Mouse (Mus musculus) neutrophil, adult 5-6 weeks (primary cell): ENCODE measurements around the gene Slc35c1. TPM values are rescaled to one million over a fixed set of nuclear protein-coding genes. Genes with fewer than 3 reads are reported as not detected.

Experiments
- ATAC-seq: fragments of 151-379, 151-347 bp; 2 replicates; pipeline ENCODE4 v1.8.0; 2017; ENCODE audit warnings: mild to moderate bottlenecking, moderate TSS enrichment; ENCODE audit not compliant: insufficient number of reproducible peaks, poor library complexity, low FRiP score, severe bottlenecking; ENCODE audit errors: extremely low read depth
- total RNA-seq: library from RNA; stranded (forward); fragments of 200-1000 nt; gene quantifications from 2 replicates; pipeline ENCODE4 v1.2.3, GENCODE M21; 2017

The Slc35c1 gene
- total RNA-seq, result 21.6 TPM in 2 replicates

- peak; percentile 49; the same call in 1 of the 2 replicates for ATAC-seq
These were observed at the start of gene Slc35c1 for GRCm38 (mm10) chr2:92459921-92460707. Slc35c1 (minus strand) TSS chr2:92460538.

DNA sequence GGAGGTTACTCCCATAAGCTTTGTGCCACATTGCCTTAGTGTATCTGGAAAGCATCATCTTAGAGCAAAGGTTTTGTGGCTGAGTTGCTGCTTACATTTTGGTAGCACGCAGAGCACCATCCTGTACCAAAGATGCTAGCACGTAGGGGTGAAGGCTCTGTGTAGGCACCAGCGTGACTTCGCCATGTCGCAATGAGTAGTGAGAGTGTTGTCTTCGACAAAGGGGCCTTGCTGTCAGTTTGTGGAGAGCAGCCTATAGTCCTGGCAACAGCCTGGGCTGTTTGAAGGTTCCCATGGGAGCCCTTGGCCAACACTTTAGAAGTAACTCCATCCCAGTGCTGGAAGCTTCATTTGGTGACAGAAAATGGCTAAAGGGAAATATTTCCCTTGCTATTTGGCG lies 45.0 kb upstream of the Slc35c1 start:
- ATAC-seq, result no peak

DNA sequence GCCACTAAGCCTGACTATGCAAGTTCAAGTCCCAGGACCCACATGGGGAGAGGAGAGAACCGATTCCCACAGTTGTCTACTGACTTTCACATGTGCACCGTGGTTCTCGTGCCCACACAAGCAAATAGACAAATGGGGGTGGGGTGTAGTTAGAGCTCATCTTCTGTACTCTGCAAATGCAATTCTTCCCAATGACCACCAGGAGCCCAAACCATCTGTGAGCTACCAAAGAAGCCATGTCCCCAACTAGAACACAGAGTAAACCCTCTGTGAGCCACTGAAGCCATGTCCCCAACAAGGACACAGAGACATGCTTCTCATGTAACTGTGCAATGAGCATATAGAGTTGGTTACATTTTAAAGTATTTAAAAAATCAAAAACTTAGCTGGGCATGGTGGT lies 43.1 kb upstream of the Slc35c1 start:
- ATAC-seq, result no peak

DNA sequence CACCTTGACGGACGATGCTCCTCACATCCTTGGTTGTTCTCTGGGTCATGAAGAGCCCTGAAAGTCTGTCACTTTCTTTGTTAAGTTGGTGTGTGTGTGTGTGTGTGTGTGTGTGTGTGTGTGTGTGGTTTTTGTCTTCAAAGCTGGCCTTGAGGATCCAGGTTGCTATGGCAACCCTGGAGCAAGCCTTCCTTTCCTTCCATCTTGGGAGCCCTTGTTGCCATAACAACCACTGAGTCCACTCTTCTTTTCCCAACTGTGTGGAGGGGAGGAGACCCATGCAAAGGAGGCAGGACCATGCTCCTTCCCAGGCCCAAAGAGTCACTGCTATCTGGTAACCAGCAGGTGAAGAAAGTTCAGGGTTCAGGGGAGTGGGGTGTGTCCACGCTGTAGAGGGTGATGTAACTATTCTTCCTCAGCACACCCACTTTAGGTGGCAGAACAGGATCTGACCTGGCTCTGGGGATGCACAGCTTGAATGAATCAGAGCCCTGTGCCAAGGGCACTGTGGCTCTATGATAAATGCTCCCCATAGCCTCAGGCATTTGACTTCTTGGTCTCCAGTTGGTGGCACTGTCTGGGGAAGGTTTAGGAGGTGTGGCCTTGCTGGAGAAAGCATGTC lies 39.5 kb upstream of the Slc35c1 start:
- ATAC-seq, result no peak

DNA sequence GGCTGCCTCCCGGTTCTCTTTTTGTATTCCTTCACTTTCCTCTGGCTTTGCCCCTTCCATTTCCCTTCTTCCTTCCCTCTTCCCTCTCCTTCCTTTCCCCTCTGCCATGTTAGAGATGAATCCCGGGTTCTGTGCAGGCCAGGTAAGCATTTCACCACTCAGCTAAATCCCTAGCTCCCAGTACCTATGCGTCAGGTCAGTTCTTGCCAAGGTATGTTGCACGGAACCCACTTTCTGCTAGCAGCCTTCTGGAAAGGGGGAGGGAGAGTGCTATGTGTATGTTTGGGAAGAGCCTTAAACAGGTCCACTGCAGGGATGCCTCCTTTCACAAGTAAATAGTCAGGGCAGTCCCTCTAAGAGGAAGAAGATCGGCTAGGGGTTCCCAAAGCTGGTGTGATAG lies 36.8 kb upstream of the Slc35c1 start:
- no peak for ATAC-seq

- no peak for ATAC-seq
These were observed 36.3 kb upstream of the Slc35c1 start for GRCm38 (mm10) chr2:92496681-92497080.

GRCm38 (mm10) chr2:92494956-92495355 lies 34.6 kb upstream of the Slc35c1 start:
- ATAC-seq, result no peak

DNA sequence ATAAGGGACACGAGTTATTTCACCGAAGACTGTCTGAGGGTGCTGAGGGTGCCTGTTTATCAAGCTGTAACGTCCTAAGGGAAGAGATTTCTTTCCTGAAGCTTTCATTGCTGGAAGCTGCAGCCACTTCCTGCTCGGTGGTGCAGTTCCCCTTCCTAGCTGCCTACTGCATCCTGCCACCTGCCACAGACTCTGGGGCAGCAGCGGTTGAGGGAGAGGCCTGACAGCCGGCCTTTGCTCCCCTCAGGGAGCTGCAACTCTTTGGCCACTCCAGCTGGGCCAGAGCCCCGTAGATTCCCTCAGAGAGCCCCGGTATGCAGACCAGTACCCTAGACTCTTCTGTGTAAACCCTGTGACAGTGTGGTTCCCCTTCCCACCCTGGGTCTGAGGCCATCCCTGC lies 34.1 kb upstream of the Slc35c1 start:
- no peak for ATAC-seq

- no peak for ATAC-seq
These were observed 33.5 kb upstream of the Slc35c1 start for GRCm38 (mm10) chr2:92493656-92494390.

DNA sequence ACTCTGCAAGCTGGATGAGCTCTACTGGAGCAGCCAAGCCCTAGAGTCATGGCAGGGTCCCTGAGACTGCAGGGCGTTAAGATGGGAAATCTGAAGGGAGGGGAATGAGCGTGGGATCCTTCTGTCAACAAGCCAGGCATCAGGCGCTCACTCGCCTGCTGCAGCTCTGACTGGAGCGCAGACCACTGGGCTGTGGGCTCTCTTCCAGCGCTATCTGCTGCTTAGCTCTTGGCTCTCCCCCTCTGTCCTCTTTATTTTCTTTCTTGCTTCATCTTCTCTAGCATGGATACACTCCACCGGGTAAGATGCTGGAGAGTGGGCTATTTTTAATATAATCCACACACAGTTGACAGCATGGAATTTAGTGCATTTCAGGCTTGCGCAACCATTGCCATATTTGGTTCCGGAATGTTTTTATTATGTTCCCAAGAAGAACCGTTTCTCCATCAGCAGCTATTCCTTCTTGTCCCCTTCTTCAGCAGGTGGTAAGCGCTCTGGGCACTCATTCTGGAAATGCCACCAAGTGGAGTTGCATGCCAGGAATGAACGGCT lies 31.7 kb upstream of the Slc35c1 start:
- ATAC-seq, result no peak

DNA sequence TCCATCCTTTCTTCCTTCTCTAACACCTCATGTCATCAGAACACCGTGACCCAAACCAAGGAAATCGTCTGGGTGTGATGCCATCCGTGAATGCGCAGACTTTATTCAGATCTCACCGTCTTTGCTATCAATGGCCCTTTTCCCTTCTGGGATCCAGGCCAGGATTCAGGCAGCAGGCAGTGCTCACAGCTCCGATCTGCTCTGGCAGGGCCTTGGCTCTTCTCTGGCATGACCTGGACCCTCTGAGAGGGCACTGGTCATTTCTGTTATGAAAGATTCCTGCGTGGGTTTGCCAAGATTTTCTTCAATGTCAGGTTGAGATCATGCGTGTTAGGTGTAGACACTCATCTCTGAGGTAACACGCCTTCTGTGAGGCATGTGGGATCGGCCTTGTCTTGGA lies 30.2 kb upstream of the Slc35c1 start:
- no peak for ATAC-seq

GRCm38 (mm10) chr2:92487791-92488190 lies 27.5 kb upstream of the Slc35c1 start:
- ATAC-seq, result no peak

GRCm38 (mm10) chr2:92486911-92487310 lies 26.6 kb upstream of the Slc35c1 start:
- ATAC-seq, result no peak

DNA sequence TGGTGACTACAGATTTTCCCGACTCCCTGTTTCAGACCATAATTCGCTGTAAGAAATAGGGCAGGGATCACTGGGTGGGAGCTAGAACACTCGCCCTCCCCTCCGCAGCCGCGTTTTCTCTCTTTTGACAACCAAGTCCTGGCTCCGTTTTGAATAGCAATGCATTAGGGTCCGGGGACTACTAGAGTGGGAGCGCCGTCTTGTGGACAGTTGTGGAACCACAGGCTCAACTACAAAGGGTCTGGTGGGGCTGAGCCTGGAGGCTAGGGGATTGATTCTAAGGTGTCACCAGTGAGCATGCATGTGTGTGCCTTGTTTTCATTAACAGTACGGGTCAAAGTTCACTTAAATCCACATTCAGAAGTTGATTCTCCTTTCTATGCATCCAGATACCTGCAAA lies 26.1 kb upstream of the Slc35c1 start:
- peak; percentile 68 for ATAC-seq

- peak; percentile 55 for ATAC-seq
These were observed 25.4 kb upstream of the Slc35c1 start for GRCm38 (mm10) chr2:92485640-92486295.

DNA sequence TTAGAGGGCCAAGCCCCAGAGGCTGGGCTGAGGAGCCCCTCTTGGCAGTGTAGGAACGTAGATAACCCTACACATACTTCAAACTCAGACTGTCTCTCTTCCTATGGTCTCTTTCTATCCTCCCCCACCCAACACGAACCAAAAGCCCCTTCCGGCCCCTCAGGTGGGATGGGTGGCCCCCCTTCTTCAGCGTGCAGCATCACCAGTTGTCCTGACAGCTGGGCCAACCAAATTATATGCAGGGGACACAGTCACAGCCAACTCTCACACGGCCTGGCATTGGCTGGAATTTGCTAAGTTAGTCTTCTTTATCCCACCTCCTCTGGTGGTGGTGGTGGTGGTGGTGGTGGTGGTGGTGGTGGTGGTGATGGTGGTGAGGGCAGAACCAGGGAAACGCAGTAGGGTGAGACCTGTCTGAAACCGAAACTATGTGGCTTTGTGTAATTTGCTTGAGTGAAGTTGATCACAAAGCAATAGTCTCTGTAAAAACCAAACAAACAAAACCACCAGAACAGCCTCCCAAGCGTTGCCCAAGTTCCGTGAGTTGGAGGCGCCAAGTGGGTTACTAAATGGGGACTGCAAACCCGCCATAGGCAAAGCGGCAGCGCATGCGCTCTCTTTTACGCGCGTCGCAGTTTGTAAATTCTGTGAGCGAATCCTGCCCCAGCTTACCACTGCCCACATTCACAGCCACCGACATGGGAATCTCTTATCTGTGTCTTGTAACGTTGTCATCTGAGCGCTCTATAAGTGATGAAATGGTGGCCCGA lies 24.1 kb upstream of the Slc35c1 start:
- ATAC-seq, result peak; percentile 34; the same call in 1 of the 2 replicates

DNA sequence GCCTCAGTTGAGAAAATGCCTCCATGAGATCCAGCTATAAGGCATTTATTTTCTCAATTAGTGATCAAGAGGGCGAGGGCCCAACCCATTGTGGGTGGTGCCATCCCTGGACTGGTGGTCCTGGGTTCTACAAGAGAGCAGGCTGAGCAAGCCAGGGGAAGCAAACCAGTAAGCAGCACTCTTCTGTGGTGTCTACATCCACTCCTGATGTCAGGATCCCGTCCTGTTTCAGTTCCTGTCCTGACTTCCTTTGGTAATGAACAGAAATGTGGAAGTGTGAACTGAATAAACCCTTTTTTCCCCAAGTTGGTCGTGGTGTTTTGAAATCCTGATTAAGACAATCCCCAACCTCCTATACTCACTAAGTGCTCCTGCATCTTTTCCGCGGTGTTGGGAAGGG lies 23.2 kb upstream of the Slc35c1 start:
- no peak for ATAC-seq

DNA sequence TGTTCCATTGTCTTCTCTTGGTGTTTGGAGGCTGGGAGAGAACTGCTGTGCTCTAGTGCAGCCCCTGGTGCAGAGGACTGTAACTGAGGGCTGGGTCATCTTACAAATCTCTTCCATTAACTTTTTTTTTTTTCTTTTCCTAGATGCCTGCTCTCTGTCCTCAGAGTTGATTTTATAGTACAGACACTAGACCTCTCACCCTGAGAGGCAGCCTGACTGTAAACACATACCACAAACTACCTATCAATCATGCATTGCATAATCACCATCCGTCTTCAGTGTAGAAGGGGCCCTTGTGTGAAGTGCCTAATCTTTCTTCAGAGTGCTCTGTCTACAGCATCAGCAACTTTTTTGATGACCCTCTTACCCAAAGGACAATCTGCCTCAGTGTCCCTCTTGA lies 22.2 kb upstream of the Slc35c1 start:
- no peak for ATAC-seq
